Mouse (Mus musculus) liver, embryonic 14 days (tissue): Measurements from ENCODE around the gene Rgs5. TPM values are rescaled to one million over a fixed set of nuclear protein-coding genes. Genes with fewer than 3 reads are reported as not detected.

Source experiments
- polyA plus RNA-seq: library from polyadenylated mRNA; depleted of rRNA; stranded (reverse); fragments of >200 nt; gene quantifications from 2 replicates; pipeline ENCODE4 v1.2.3, GENCODE M21; 2012; rRNA removed

The Rgs5 gene
- polyA plus RNA-seq = 0.25 and 0.33 TPM in 2 replicates

DNA sequence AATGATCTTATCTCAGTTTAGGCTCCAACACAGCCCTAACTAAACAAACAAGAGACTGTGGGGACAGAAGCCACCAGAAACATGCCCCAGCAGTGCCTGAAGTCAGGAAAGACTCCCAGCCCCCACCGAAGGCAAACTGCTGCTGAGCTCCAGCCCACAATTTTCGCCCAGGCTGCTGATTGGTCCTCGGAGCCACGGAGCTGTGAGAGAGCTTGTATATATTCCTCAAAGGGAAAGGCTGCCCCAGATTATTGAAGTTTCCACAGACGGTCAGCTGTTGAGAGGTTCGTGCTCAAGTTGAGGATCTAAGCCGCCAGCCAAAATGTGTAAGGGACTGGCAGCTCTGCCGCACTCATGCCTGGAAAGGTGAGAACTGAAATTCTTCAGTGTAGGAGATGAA is at the start of gene Rgs5:
TSS of gene Rgs5 (plus strand) at position 246 of the 400 bp plus-strand sequence.

Other genes starting within 250 kb of the Rgs5 start
- 24.0 and 27.8 TPM in 2 replicates for gene Nuf2, start 124.0 kb upstream of the Rgs5 start, polyA plus RNA-seq
- gene Rgs4, start 92.1 kb downstream of the Rgs5 start, polyA plus RNA-seq = 0.05 and 0.10 TPM in 2 replicates